Mouse (Mus musculus): ENCODE results near the gene Cntln. TPM values are rescaled to one million over a fixed set of nuclear protein-coding genes. Genes with fewer than 3 reads are reported as not detected.

Gene Cntln
- polyA plus RNA-seq, 1 experiment, result 0.40 TPM

Other genes with a start within 250 kb of the Cntln start
- 1.3 and 2.8 TPM in 2 replicates for gene Bnc2, start 209.0 kb upstream of the Cntln start, polyA plus RNA-seq (2012; rRNA removed)

Data from large intestine, adult 2 months (tissue).